Mouse (Mus musculus): ENCODE data around the gene Gm15080.
"Not testable (repeated sequence)": the region's sequence is repeated elsewhere in the genome, so short reads cannot be mapped to it uniquely, and the experiment has no call there.

The Gm15080 gene

GRCm38 (mm10) chrX:147992693-147993092, at the start of gene Gm15080:
Gm15080 (plus strand) TSS chrX:147992993.
- DNase-seq (ENCODE audit: low read depth, low spot score) = not testable (repeated sequence)

All from 3T3-L1 (cell line).